Mouse (Mus musculus) limb, embryonic 14.5 days (tissue): ENCODE measurements around the gene Ppp2r3a. TPM values are rescaled to one million over a fixed set of nuclear protein-coding genes. Genes with fewer than 3 reads are reported as not detected.

Experiments used
- ATAC-seq: fragments of 200-750 bp; cut with Nextera tagmentation; 2 replicates; pipeline ENCODE4 v1.8.0; 2017; ENCODE audit warnings: low read depth, moderate number of reproducible peaks, moderate TSS enrichment; ENCODE audit not compliant: low FRiP score
- DNase-seq: peaks from one replicate; pipeline ENCODE4 v3.0.0-alpha.2; 2015; ENCODE audit warnings: low spot score
- H3K27ac ChIP-seq: fragments of 300-500 bp; sonication (generic); replicated peaks from 2 replicates; pipeline ENCODE4 v1.5.1; 2014; ENCODE audit warnings: low read depth, mild to moderate bottlenecking, low read length, moderate library complexity, mixed read lengths
- H3K27me3 ChIP-seq: fragments of 300-500 bp; sonication (generic); 2 replicates; pipeline ENCODE4 v1.6.1; 2014; ENCODE audit warnings: low read length, mixed read lengths; ENCODE audit not compliant: control insufficient read depth, insufficient read depth
- H3K36me3 ChIP-seq: fragments of 300-500 bp; sonication (generic); 2 replicates; pipeline ENCODE4 v1.6.1; 2014; ENCODE audit warnings: mild to moderate bottlenecking, low read length, moderate library complexity, mixed read lengths; ENCODE audit not compliant: control insufficient read depth, insufficient read depth
- H3K4me1 ChIP-seq: fragments of 300-500 bp; sonication (generic); 2 replicates; pipeline ENCODE4 v1.6.1; 2014; ENCODE audit warnings: antibody characterized with exemption, low read length, mixed read lengths; ENCODE audit not compliant: control insufficient read depth, insufficient read depth
- H3K4me2 ChIP-seq: fragments of 300-500 bp; sonication (generic); replicated peaks from 2 replicates; pipeline ENCODE4 v1.6.1; 2014; ENCODE audit warnings: low read depth, mild to moderate bottlenecking, low read length, moderate library complexity; ENCODE audit not compliant: severe bottlenecking
- H3K4me3 ChIP-seq: fragments of 300-500 bp; sonication (generic); replicated peaks from 2 replicates; pipeline ENCODE4 v1.5.1; 2014; ENCODE audit warnings: low read length
- H3K9ac ChIP-seq: fragments of 300-500 bp; sonication (generic); 2 replicates; pipeline ENCODE4 v1.6.1; 2014; ENCODE audit warnings: mild to moderate bottlenecking, low read depth, low read length, moderate library complexity; ENCODE audit not compliant: severe bottlenecking
- H3K9me3 ChIP-seq: fragments of 300-500 bp; sonication (generic); 2 replicates; pipeline ENCODE4 v1.6.1; 2016; ENCODE audit warnings: low read length; ENCODE audit not compliant: control insufficient read depth
- POLR2A ChIP-seq: fragments of 200-500 bp; IDR thresholded peaks from 2 replicates; pipeline ENCODE4 v1.8.0; 2012; ENCODE audit warnings: inconsistent platforms, mild to moderate bottlenecking, moderate library complexity, borderline replicate concordance; ENCODE audit not compliant: insufficient read depth, insufficient read length; ENCODE audit errors: extremely low read depth
- WGBS: fragments of 180-500 bp; shearing (Covaris S2); extraction: QIAGEN DNeasy Blood & Tissue Kit; methylation state at CpG from one replicate; pipeline ENCODE4 v1.1.7; 2014; 5-methylcytosine and 5-hydroxymethylcytosine counted together
- polyA plus RNA-seq, 2 experiments: library from polyadenylated mRNA; depleted of rRNA in 1 of 2; stranded (reverse) in 1 of 2; unstranded in 1 of 2; fragments of >200 nt; fragmentation: Nextera tagmentation in 1 of 2; extraction: Ambion mirVana in 1 of 2; gene quantifications; 2 replicates each; pipeline versions ENCODE4 v1.2.1 to v1.2.3; 2012 to 2014

Ppp2r3a gene
- polyA plus RNA-seq, 2 experiments = 18.0 to 22.0 TPM

DNA sequence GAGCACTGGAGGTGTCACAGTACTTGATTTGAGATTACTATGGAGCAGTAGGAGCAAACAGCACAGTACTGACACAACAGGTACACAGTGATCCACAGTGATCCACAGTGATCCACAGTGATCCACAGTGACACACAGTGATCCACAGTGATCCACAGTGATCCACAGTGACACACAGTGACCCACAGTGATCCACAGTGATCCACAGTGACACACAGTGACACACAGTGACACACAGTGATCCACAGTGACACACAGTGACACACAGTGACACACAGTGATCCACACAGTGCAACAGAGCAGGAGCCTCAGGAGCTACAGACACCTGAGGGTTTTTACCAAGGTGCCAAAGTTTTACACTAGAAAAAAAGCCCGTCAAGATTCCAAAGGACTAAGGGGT is 154.1 kb downstream of the Ppp2r3a start:
- Histone ChIP-seq H3K27me3 (no peaks in the 10 kb centered on the region), H3K9ac (no peak overlapping the region), H3K4me3 (no peak overlapping the region), H3K27ac (no peak overlapping the region), H3K4me2 (no peak overlapping the region), H3K36me3 (peaks cover 21% of the 10 kb centered on the region), H3K4me1 (peaks cover 2% of the 10 kb centered on the region; the same call in 1 of the 2 replicates), H3K9me3 (peaks cover 10% of the 10 kb centered on the region; the same call in 1 of the 2 replicates)
- no peak for DNase-seq
- ATAC-seq = no peak
- no peak for TF ChIP-seq POLR2A
- 81% methylated on average over 1 of the region's 1 CpGs for WGBS

DNA sequence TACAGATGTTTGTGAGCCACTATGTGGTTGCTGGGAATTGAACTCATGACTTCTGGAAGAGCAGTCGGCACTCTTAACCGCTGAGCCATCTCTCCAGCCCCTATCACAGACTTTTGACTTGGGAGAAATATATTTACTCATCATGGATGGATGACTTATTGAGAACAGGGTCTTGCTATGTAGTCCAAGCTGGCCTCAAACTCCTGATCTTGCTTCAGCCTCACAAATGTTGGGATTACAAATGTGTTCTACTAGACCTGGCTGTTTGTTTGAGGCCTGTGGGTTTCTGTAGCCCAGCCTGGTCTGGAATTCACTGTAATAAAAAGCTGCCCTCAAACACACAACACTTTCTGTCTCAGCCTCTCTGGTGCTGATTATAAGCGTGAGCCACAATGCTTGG is 155.1 kb downstream of the Ppp2r3a start:
- DNase-seq (no peak), ATAC-seq (no peak)
- TF ChIP-seq POLR2A = no peak
- Histone ChIP-seq H3K4me3 (no peak overlapping the region), H3K9me3 (peaks cover 13% of the 10 kb centered on the region; the same call in 1 of the 2 replicates), H3K4me1 (peaks cover 2% of the 10 kb centered on the region; the same call in 1 of the 2 replicates), H3K36me3 (peaks cover 13% of the 10 kb centered on the region), H3K4me2 (no peak overlapping the region), H3K9ac (no peak overlapping the region), H3K27me3 (no peaks in the 10 kb centered on the region), H3K27ac (no peak overlapping the region)
- WGBS = 90% methylated on average over 3 of the region's 3 CpGs

DNA sequence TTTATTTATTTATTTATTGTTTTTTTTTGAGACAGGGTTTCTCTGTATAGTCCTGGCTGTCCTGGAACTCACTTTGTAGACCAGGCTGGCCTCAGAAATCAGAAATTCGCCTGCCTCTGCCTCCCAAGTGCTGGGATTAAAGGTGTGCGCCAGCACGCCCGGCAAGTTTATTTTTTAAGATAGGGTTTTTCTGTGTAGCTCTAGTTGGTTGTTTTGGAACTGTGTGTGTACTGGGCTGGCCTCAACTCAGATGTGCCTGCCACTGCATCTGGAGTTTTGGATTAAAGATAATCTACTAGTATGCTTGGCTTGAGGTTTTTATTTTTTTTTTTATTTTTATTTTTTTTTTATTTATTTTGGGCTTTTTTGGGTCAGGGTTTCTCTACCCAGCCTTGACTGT is 156.2 kb downstream of the Ppp2r3a start:
- no peak for ATAC-seq
- Histone ChIP-seq H3K9ac (no peak overlapping the region), H3K4me2 (no peak overlapping the region), H3K9me3 (peaks cover 13% of the 10 kb centered on the region; the same call in 1 of the 2 replicates), H3K4me3 (no peak overlapping the region), H3K36me3 (peaks cover 4% of the 10 kb centered on the region), H3K4me1 (peaks cover 2% of the 10 kb centered on the region; the same call in 1 of the 2 replicates), H3K27me3 (no peaks in the 10 kb centered on the region), H3K27ac (no peak overlapping the region)
- 94% methylated on average over 4 of the region's 4 CpGs for WGBS
- no peak for DNase-seq
- no peak for TF ChIP-seq POLR2A

DNA sequence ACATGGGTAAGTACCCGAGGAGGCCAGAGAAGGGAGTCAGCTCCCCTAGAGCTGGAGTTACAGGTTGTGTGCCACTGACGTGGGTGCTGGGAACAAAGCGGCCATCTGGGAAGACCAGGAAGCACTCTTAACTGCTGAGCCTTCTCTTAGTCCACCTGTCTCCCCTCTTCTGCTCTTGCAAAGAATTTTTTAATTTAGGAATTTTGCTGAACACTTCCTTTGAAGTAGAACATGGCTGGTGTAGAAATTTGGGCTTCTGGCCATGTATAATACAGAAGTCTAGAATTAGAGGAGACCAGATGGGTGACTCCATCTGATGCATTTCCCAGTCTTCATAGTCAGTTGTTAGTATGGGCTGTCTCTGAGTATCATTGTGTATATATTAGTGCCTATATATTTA is 167.9 kb downstream of the Ppp2r3a start:
- DNase-seq (no peak), ATAC-seq (no peak)
- H3K4me3 ChIP-seq = no peak overlapping the region
- 83% methylated on average over 3 of the region's 3 CpGs for WGBS
- H3K9ac ChIP-seq = no peak overlapping the region
- H3K4me2 ChIP-seq = no peak overlapping the region
- peaks cover 17% of the 10 kb centered on the region for H3K4me1 ChIP-seq
- H3K9me3 ChIP-seq = no peaks in the 10 kb centered on the region
- H3K27me3 ChIP-seq = no peaks in the 10 kb centered on the region
- no peaks in the 10 kb centered on the region; the same call in 1 of the 2 replicates for H3K36me3 ChIP-seq
- no peak overlapping the region for H3K27ac ChIP-seq
- TF ChIP-seq POLR2A = no peak

DNA sequence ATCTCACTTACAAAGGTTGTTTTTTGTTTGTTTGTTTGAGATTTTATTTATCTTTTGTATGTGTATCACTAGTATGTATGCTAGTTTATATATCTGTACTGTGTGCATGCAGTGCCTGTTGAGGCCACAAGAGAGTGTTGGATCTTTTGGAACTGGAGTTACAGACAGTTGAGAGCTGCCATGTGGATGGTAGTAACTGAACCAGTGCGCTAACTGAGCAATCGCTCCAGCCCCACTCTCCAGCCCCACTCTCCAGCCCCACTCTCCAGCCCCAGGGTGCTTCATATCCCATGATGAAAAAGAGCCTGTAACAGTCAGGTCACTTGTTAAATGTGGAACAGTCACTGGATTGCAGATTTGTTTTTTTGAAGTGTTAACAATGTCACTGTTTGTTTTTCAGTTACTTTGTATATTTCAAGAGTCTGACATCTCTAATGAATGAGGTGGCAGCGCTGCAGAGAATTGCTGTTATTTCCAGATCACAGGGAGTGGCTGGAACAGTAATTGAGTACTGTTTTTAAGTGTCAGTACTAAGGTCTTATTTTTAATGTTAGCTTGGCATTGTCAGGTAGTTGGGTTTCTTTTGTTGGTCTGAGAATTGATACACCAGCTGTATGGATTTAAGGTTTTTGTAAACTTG is 171.4 kb downstream of the Ppp2r3a start:
- ATAC-seq = no peak
- 70% methylated on average over 3 of the region's 3 CpGs for WGBS
- DNase-seq = no peak

More for the DNA sequence above, 171.4 kb downstream of the Ppp2r3a start:
- no peak overlapping the region for H3K4me3 ChIP-seq
- H3K27ac ChIP-seq = no peak overlapping the region
- H3K36me3 ChIP-seq = no peaks in the 10 kb centered on the region; the same call in 1 of the 2 replicates
- peaks cover 33% of the 10 kb centered on the region for H3K4me1 ChIP-seq
- no peaks in the 10 kb centered on the region for H3K9me3 ChIP-seq
- H3K4me2 ChIP-seq = no peak overlapping the region
- no peak overlapping the region for H3K9ac ChIP-seq
- no peak for TF ChIP-seq POLR2A
- H3K27me3 ChIP-seq = no peaks in the 10 kb centered on the region
